Mouse (Mus musculus): Measurements from ENCODE around the gene Tmem184b. TPM values are rescaled to one million over a fixed set of nuclear protein-coding genes. Genes with fewer than 3 reads are reported as not detected.

Gene Tmem184b
- polyA plus RNA-seq, 1 experiment from 2014 or later = 56.6 TPM

- no peak for DNase-seq (ENCODE audit: low spot score)
- Histone ChIP-seq H3K4me3 (ENCODE audit: low read depth, low read length) (no peak overlapping the region; the same call in 1 of the 2 replicates), H3K27me3 (replicated peaks; ENCODE audit: control insufficient read depth, insufficient read depth, low read length) (no peaks in the 10 kb centered on the region), H3K36me3 (ENCODE audit: control insufficient read depth, insufficient read depth, low read length) (0 out of 2 replicates have a peak, but pooled peaks cover 8% of the 10 kb centered on the region), H3K4me2 (ENCODE audit: low read length) (no peak overlapping the region), H3K9ac (ENCODE audit: low read length) (no peak overlapping the region), H3K27ac (ENCODE audit: low read depth) (no peak overlapping the region), H3K4me1 (replicated peaks; ENCODE audit: control insufficient read depth, insufficient read depth, low read length) (peaks cover 27% of the 10 kb centered on the region), H3K9me3 (ENCODE audit: control insufficient read depth, low read length) (no peaks in the 10 kb centered on the region)
- ATAC-seq (replicated peaks; ENCODE audit: low FRiP score, low TSS enrichment, low read depth) = no peak
- 61% methylated on average over 6 of the region's 6 CpGs for WGBS
Observed at GRCm38 (mm10) chr15:79388171-79388570, 15.2 kb downstream of the Tmem184b start.

- ATAC-seq (replicated peaks; ENCODE audit: low FRiP score, low TSS enrichment, low read depth) (no peak), DNase-seq (ENCODE audit: low spot score) (no peak)
- 0 out of 2 replicates have a peak, but pooled peaks cover 8% of the 10 kb centered on the region for H3K36me3 ChIP-seq (ENCODE audit: control insufficient read depth, insufficient read depth, low read length)
- peaks cover 27% of the 10 kb centered on the region for H3K4me1 ChIP-seq (replicated peaks; ENCODE audit: control insufficient read depth, insufficient read depth, low read length)
- 78% methylated on average over 7 of the region's 7 CpGs for WGBS
- H3K4me2 ChIP-seq (ENCODE audit: low read length) = no peak overlapping the region
- H3K27ac ChIP-seq (ENCODE audit: low read depth) = no peak overlapping the region
- no peaks in the 10 kb centered on the region for H3K9me3 ChIP-seq (ENCODE audit: control insufficient read depth, low read length)
- H3K4me3 ChIP-seq (ENCODE audit: low read depth, low read length) = no peak overlapping the region
- H3K9ac ChIP-seq (ENCODE audit: low read length) = no peak overlapping the region
- no peaks in the 10 kb centered on the region for H3K27me3 ChIP-seq (replicated peaks; ENCODE audit: control insufficient read depth, insufficient read depth, low read length)
Observed at GRCm38 (mm10) chr15:79387611-79388010, 15.8 kb downstream of the Tmem184b start.

DNA sequence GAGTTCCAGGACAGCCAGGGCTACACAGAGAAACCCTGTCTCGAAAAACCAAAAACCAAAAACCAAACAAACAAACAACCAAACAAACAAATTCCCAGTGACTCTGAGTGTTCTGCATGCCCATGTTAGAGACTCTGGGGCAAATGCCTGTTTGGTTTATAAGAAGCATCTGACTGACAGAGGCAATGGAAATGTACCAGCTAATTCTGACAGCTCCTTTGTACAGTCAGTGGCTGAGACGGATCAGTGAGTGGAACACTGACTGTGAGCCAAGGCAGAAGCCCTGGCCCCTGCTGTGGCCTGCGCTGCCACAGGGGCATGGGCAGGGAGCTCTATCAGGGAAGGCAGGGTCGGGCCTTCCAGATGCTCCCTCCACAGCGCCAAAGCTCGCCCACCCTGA lies 16.3 kb downstream of the Tmem184b start:
- no peak for ATAC-seq (replicated peaks; ENCODE audit: low FRiP score, low TSS enrichment, low read depth)
- Histone ChIP-seq H3K9ac (ENCODE audit: low read length) (no peak overlapping the region), H3K27me3 (replicated peaks; ENCODE audit: control insufficient read depth, insufficient read depth, low read length) (no peaks in the 10 kb centered on the region), H3K4me3 (ENCODE audit: low read depth, low read length) (no peak overlapping the region), H3K36me3 (ENCODE audit: control insufficient read depth, insufficient read depth, low read length) (0 out of 2 replicates have a peak, but pooled peaks cover 8% of the 10 kb centered on the region), H3K4me2 (ENCODE audit: low read length) (no peak overlapping the region), H3K4me1 (replicated peaks; ENCODE audit: control insufficient read depth, insufficient read depth, low read length) (peaks cover 27% of the 10 kb centered on the region), H3K27ac (ENCODE audit: low read depth) (no peak overlapping the region), H3K9me3 (ENCODE audit: control insufficient read depth, low read length) (no peaks in the 10 kb centered on the region)
- DNase-seq (ENCODE audit: low spot score) = no peak
- WGBS = 78% methylated on average over 6 of the region's 6 CpGs

- Histone ChIP-seq H3K9me3 (ENCODE audit: control insufficient read depth, low read length) (no peaks in the 10 kb centered on the region), H3K27ac (ENCODE audit: low read depth) (no peak overlapping the region), H3K27me3 (replicated peaks; ENCODE audit: control insufficient read depth, insufficient read depth, low read length) (no peaks in the 10 kb centered on the region), H3K4me3 (ENCODE audit: low read depth, low read length) (no peak overlapping the region), H3K4me2 (ENCODE audit: low read length) (no peak overlapping the region), H3K36me3 (ENCODE audit: control insufficient read depth, insufficient read depth, low read length) (peaks cover 27% of the 10 kb centered on the region), H3K9ac (ENCODE audit: low read length) (no peak overlapping the region), H3K4me1 (replicated peaks; ENCODE audit: control insufficient read depth, insufficient read depth, low read length) (no peaks in the 10 kb centered on the region)
- 84% methylated on average over 9 of the region's 9 CpGs for WGBS
- DNase-seq (ENCODE audit: low spot score) (no peak), ATAC-seq (replicated peaks; ENCODE audit: low FRiP score, low TSS enrichment, low read depth) (no peak)
Observed at GRCm38 (mm10) chr15:79381644-79382043, 21.7 kb downstream of the Tmem184b start.

DNA sequence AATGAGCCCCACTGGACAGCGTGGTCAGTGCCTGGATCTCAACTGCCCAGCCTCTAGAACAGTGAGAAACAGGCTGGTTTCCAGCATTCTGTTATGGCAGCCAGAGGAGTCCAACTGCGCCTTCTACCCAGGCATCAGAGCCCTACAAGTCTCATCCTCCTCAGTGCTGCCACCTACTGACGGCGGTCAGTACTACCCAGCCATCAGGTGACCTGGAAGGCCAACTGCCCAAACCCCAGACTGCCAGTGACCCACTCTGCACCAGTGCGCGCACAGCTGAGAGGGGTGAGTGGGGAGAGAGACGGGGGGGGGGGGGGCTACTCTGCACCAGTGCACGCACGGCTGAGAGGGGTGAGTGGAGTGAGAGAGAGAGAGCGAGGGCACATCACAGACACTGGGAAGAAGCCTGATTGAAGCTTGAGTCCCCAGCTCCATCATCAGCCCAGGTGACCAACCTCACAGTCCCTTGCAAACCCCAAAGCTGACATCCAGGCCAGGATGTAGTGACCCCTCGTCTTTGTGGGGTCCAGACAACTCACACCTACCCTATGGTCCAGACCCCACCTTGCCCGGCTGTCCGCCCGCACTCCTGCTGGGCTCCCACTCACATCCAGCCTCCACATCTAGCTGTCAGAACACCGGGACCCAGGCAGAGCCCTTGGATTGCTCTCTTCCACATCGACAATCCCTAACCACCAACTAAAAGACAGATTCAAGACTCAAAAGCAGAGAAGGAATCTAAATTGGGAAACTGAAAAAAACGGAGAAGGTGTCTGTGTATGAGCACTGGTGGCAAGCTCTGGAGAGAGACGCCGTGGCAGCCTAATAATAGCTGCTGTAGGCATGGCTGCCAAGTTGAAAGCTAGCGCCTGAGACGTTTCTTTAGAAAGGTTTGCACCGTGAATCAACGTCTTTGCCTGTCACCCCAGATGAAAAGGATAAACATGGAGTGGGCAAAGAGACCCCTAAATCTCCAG lies 22.6 kb downstream of the Tmem184b start:
- Histone ChIP-seq H3K4me2 (ENCODE audit: low read length) (no peak overlapping the region), H3K4me1 (replicated peaks; ENCODE audit: control insufficient read depth, insufficient read depth, low read length) (no peaks in the 10 kb centered on the region), H3K9ac (ENCODE audit: low read length) (no peak overlapping the region), H3K4me3 (ENCODE audit: low read depth, low read length) (no peak overlapping the region), H3K36me3 (ENCODE audit: control insufficient read depth, insufficient read depth, low read length) (peaks cover 31% of the 10 kb centered on the region), H3K9me3 (ENCODE audit: control insufficient read depth, low read length) (no peaks in the 10 kb centered on the region), H3K27me3 (replicated peaks; ENCODE audit: control insufficient read depth, insufficient read depth, low read length) (no peaks in the 10 kb centered on the region), H3K27ac (ENCODE audit: low read depth) (no peak overlapping the region)
- peak; percentile 56 for ATAC-seq (replicated peaks; ENCODE audit: low FRiP score, low TSS enrichment, low read depth)
- peak; percentile 92 for DNase-seq (ENCODE audit: low spot score)
- 55% methylated on average over 20 of the region's 23 CpGs for WGBS

- no peak for ATAC-seq (replicated peaks; ENCODE audit: low FRiP score, low TSS enrichment, low read depth)
- WGBS = 95% methylated on average over 7 of the region's 7 CpGs
- Histone ChIP-seq H3K27me3 (replicated peaks; ENCODE audit: control insufficient read depth, insufficient read depth, low read length) (no peaks in the 10 kb centered on the region), H3K9me3 (ENCODE audit: control insufficient read depth, low read length) (no peaks in the 10 kb centered on the region), H3K36me3 (ENCODE audit: control insufficient read depth, insufficient read depth, low read length) (peaks cover 41% of the 10 kb centered on the region), H3K9ac (ENCODE audit: low read length) (no peak overlapping the region), H3K4me2 (ENCODE audit: low read length) (no peak overlapping the region), H3K4me1 (replicated peaks; ENCODE audit: control insufficient read depth, insufficient read depth, low read length) (no peaks in the 10 kb centered on the region), H3K4me3 (ENCODE audit: low read depth, low read length) (no peak overlapping the region), H3K27ac (ENCODE audit: low read depth) (no peak overlapping the region)
- no peak for DNase-seq (ENCODE audit: low spot score)
Observed at GRCm38 (mm10) chr15:79379658-79380057, 23.7 kb downstream of the Tmem184b start.

- Histone ChIP-seq H3K9me3 (ENCODE audit: control insufficient read depth, low read length) (no peaks in the 10 kb centered on the region), H3K27me3 (replicated peaks; ENCODE audit: control insufficient read depth, insufficient read depth, low read length) (no peaks in the 10 kb centered on the region), H3K4me2 (ENCODE audit: low read length) (no peak overlapping the region), H3K27ac (ENCODE audit: low read depth) (no peak overlapping the region), H3K4me3 (ENCODE audit: low read depth, low read length) (no peak overlapping the region), H3K4me1 (replicated peaks; ENCODE audit: control insufficient read depth, insufficient read depth, low read length) (no peaks in the 10 kb centered on the region), H3K9ac (ENCODE audit: low read length) (no peak overlapping the region), H3K36me3 (ENCODE audit: control insufficient read depth, insufficient read depth, low read length) (peaks cover 48% of the 10 kb centered on the region)
- ATAC-seq (replicated peaks; ENCODE audit: low FRiP score, low TSS enrichment, low read depth) = no peak
- WGBS = 97% methylated on average over 10 of the region's 10 CpGs
- no peak for DNase-seq (ENCODE audit: low spot score)
Observed at GRCm38 (mm10) chr15:79378608-79379007, 24.8 kb downstream of the Tmem184b start.

DNA sequence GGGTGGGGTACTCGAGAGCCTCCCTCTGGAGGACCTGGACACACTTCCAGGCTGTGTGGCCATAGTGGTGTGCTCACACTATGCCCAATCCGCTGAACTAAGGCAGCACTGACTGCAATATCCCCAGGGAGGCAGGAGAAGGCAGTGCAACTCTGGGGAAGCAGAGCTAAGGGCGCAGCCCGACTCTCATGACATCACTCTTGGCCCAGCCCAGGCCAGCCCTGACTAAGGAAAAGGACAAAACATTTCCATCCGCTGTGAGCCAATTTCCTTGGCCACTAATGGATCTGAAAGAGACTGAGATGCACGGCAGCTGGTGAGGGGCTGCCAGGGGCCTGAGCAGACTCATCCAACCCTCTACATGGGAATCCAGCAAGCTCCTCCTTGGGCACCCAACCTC lies 25.7 kb downstream of the Tmem184b start:
- Histone ChIP-seq H3K36me3 (ENCODE audit: control insufficient read depth, insufficient read depth, low read length) (peaks cover 57% of the 10 kb centered on the region), H3K9me3 (ENCODE audit: control insufficient read depth, low read length) (no peaks in the 10 kb centered on the region), H3K27ac (ENCODE audit: low read depth) (no peak overlapping the region), H3K4me3 (ENCODE audit: low read depth, low read length) (no peak overlapping the region), H3K9ac (ENCODE audit: low read length) (no peak overlapping the region), H3K4me2 (ENCODE audit: low read length) (no peak overlapping the region), H3K27me3 (replicated peaks; ENCODE audit: control insufficient read depth, insufficient read depth, low read length) (no peaks in the 10 kb centered on the region), H3K4me1 (replicated peaks; ENCODE audit: control insufficient read depth, insufficient read depth, low read length) (no peaks in the 10 kb centered on the region)
- DNase-seq (ENCODE audit: low spot score) (no peak), ATAC-seq (replicated peaks; ENCODE audit: low FRiP score, low TSS enrichment, low read depth) (no peak)
- WGBS = 85% methylated on average over 6 of the region's 6 CpGs

Measured in intestine, embryonic 14.5 days (tissue).